Mouse (Mus musculus): ENCODE data around the gene Glyctk.
"Not testable (repeated sequence)": the region's sequence is repeated elsewhere in the genome, so short reads cannot be mapped to it uniquely, and the experiment has no call there.

Gene Glyctk

GRCm38 (mm10) chr9:106176769-106177168, 18.8 kb upstream of the Glyctk start:
- no peak for DNase-seq (ENCODE audit: low spot score in 2 of 2)

GRCm38 (mm10) chr9:106175552-106176200, 17.7 kb upstream of the Glyctk start:
- no peak for DNase-seq (ENCODE audit: low spot score in 2 of 2)

GRCm38 (mm10) chr9:106173363-106173762, 15.4 kb upstream of the Glyctk start:
- DNase-seq (ENCODE audit: low spot score in 2 of 2) = no peak

- no peak for DNase-seq (ENCODE audit: low spot score in 2 of 2)
Observed at GRCm38 (mm10) chr9:106172527-106172926, 14.6 kb upstream of the Glyctk start.

- peak; percentile 24 to 29 for DNase-seq (ENCODE audit: low spot score in 2 of 2)
Observed at GRCm38 (mm10) chr9:106171346-106172158, 13.6 kb upstream of the Glyctk start.

GRCm38 (mm10) chr9:106170556-106171345, 12.8 kb upstream of the Glyctk start, which contains the start of gene Wdr82:
Gene Wdr82, plus strand, starts transcription at chr9:106170928.
- peak; percentile 79 to 80 for DNase-seq (ENCODE audit: low spot score in 2 of 2)

GRCm38 (mm10) chr9:106169917-106170316, 12.0 kb upstream of the Glyctk start:
- DNase-seq (ENCODE audit: low spot score in 2 of 2) = no peak

GRCm38 (mm10) chr9:106169006-106169405, 11.1 kb upstream of the Glyctk start:
- DNase-seq (ENCODE audit: low spot score in 2 of 2) = not testable (repeated sequence)

- no peak for DNase-seq (ENCODE audit: low spot score in 2 of 2)
Observed at GRCm38 (mm10) chr9:106167703-106168102, 9.8 kb upstream of the Glyctk start.

- no peak for DNase-seq (ENCODE audit: low spot score in 2 of 2)
Observed at GRCm38 (mm10) chr9:106167241-106167640, 9.3 kb upstream of the Glyctk start.

GRCm38 (mm10) chr9:106166709-106167108, 8.8 kb upstream of the Glyctk start:
- no peak for DNase-seq (ENCODE audit: low spot score in 2 of 2)

GRCm38 (mm10) chr9:106160426-106160825, 2.5 kb upstream of the Glyctk start:
- no peak for DNase-seq (ENCODE audit: low spot score in 2 of 2)

- peak; percentile 72 to 82 for DNase-seq (ENCODE audit: low spot score in 2 of 2)
Observed at GRCm38 (mm10) chr9:106159784-106160301, 1.9 kb upstream of the Glyctk start.

- DNase-seq (ENCODE audit: low spot score in 2 of 2) = no peak
Observed at GRCm38 (mm10) chr9:106159237-106159636, 1.3 kb upstream of the Glyctk start.

- DNase-seq (ENCODE audit: low spot score in 2 of 2) = no peak
Observed at GRCm38 (mm10) chr9:106157623-106157925, 364 bp downstream of the Glyctk start.

GRCm38 (mm10) chr9:106156921-106157622, 866 bp downstream of the Glyctk start:
- DNase-seq (ENCODE audit: low spot score in 2 of 2) = no peak

GRCm38 (mm10) chr9:106156419-106156818, 1.5 kb downstream of the Glyctk start:
- peak in 1 of 2 experiments; percentile 47 for DNase-seq (ENCODE audit: low spot score in 2 of 2)

GRCm38 (mm10) chr9:106154106-106154505, 3.8 kb downstream of the Glyctk start:
- no peak for DNase-seq (ENCODE audit: low spot score in 2 of 2)

GRCm38 (mm10) chr9:106149399-106149754, 8.6 kb downstream of the Glyctk start:
- no peak for DNase-seq (ENCODE audit: low spot score in 2 of 2)

GRCm38 (mm10) chr9:106148541-106149398, 9.2 kb downstream of the Glyctk start:
- DNase-seq (ENCODE audit: low spot score in 2 of 2) = no peak

Measured in spleen, postnatal 14 days (tissue).